Mouse (Mus musculus): ENCODE data around the gene Arih1.

DNA sequence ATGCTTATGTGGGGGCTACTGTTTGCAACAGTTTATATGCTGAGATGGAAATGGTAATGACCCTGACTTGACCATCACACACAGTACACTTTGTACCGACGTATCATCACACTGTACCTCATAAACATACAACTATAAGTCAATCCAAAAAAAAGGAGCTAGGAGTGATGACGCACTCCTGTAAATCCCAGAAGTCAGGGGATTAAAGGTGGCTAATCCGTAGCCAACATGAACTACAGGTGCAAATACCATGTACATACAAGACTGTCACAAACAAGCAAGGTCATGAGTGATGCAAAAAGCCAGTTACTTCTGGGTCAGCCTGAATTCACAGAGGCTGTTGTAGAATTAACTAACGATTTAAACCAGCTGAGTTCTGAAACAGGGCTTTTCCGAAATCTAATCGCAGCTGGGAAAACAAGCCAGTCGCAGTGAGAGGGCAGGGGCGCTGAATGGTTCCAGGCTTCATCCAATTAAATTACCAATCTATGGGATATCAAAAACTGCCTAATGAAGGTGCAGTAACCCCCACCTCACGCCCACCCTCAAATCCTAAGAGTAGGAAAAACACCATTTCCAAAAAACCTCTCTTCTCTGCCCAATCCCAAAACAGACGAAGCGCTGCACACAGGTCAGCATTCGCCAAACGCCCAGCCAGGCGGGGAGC lies 133.7 kb downstream of the Arih1 start:
- TF ChIP-seq POLR2A (IDR thresholded peaks at IDR 0.05; ENCODE audit: insufficient read depth, low read depth, low read length) (no peak), CTCF (IDR thresholded peaks at IDR 0.05; ENCODE audit: insufficient read depth, low read depth, low read length) (no peak)

Data from olfactory bulb, adult 2 months (tissue).